Mouse (Mus musculus): ENCODE data around the gene Trpc4.

Gene Trpc4

GRCm38 (mm10) chr3:54155639-54156315 lies at the start of gene Trpc4:
TSS of gene Trpc4 (plus strand) at chr3:54156035.
- DNase-seq, result no peak

GRCm38 (mm10) chr3:54111489-54111888 lies 44.3 kb upstream of the Trpc4 start:
- no peak for DNase-seq

DNA sequence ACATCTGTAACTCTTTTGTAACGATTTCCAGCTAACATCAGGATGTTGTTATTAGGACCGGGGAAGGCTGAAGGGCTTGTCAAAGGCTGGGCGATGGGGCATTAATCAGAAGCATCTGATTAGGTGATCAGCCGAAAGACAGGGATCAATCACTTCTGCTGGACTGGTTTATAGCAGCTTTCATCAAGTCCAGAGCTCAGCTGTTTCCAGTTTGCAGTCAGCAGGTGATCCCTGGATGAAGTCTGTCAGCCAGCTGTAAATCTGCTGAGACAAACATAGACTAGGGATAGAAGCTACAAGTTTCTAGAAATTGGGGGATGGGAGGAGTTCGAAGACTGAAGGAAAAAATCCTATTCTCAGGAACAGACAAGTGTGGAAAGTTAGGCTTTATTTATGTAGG lies 20.5 kb upstream of the Trpc4 start:
- no peak for DNase-seq

DNA sequence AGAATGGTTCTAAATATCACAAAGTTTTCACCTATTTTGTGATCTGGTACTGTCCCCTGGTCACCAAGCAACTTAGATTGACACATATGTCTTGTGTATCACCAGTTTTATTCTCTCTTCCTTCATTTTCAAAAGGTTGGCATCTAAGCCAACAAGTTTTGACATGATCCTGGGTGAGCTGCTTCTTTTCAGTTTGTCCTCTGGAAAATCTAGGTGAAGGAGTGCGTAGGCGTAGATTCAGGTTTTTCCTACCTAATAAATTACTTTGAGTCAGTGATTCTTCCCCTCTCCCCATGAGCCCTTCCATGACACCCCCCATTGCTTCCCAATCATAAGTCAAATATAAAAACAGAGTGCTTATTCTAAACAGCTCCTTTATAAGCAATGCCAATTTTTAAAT lies 14.5 kb upstream of the Trpc4 start:
- no peak for DNase-seq

DNA sequence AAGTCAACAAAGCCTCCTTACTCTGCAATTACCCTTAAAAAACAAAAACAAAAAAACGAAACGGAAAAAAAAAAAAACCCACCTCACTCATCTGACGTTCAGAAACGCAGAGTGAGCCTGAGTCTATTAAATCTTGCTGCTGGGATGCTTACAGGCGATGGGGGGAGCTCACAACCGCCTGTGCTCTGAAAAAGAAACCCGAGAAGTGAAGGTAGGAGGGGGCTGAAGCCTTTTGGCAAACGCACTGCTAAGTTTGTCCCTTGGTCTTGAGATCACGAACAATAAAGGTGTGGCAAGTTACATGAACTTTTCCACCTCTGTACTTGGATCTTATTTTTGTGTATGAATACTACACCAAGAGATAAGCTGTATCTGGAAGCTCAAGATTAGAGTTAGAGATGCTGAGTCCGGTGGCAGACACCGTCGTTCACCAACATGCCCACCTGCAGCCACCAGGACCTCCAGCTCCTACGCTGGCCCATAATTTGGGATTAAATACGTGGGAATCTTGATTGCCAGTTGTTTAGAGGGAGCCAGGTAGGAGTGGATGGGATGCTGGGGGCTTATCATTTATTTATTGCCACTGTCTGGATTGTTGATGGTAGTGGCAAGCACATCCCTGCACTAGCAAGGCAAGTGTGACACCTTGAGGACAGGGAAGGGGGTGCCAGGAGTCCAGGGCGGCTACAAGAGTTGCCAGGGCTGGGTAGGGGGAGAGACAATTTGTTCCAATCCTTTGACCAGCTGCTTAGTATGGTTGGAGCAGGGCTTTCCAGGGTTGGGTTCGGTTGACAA lies 794 bp upstream of the Trpc4 start:
- no peak for DNase-seq

GRCm38 (mm10) chr3:54156316-54157000 lies 623 bp downstream of the Trpc4 start:
- no peak for DNase-seq

DNA sequence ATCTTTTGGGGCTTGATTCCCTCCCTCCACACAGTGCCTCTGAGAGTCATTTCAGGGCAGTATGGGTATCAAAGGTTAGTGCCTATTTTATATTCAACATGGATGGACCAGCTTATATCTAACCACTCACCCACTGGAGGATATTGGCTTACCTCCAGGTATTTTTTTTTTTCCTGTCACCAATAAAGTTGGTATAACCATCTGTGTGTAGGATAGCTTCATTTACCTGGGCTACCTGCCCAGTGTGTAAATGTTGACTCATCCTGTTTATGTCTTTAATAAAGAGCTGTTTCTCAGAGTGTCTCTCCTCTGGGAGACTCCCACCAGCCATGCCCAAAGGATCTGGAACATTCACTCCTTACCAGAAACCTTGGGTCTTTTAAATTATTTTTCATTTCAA lies 14.9 kb downstream of the Trpc4 start:
- DNase-seq, result no peak

DNA sequence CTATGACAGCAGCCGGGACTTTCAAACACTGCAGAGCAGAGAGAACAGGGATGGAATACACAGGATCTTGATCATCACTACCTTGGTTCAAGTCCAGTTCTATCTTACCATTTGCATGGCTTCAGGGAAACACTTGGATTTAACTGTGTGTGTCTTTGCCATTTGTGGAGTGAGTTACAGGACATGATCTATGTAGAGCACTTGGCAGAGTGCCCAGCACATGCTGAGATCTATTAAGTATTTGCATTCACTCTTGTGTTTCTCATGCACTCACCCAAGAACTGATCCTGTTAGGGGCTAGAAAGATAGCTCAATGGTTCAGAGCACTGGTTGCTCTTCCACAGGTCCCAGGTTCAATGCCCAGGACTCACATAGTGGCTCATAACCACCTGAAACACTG lies 21.5 kb downstream of the Trpc4 start:
- no peak for DNase-seq

DNA sequence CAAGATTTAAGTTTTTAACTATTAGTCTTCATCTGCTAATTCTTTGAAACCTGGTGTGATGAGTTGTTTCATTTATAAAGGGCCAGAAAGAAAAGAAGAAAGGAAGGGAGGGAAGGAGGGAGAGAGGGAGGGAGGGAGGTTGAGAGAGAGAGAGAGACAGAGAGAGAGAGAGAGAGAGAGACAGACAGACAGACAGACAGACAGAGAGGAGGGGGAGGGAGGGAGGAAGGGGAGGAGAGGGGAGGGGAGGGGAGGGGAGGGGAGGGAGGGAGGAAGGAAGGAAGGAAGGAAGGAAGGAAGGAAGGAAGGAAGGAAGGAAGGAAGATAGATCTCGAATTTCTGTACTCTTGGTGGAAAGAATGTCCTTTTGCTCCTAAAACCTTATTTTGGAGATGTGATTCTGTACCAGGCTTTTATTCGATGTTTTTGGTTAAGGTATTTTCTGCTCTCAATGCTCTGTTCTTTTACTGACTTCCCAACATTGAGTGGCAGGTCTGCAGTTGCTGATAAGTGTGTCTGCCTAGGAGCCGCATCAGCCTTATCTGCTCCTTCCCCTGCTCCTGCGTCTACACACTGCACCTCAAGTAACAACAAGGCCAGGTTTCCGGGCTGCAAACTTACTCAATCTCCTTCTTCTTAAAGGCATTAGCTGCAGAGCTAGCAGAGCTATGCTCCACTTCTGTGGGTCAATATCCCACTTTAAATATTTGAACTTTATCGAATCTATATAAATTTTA lies 35.3 kb downstream of the Trpc4 start:
- no peak for DNase-seq

GRCm38 (mm10) chr3:54201231-54201630 lies 45.4 kb downstream of the Trpc4 start:
- no peak for DNase-seq

GRCm38 (mm10) chr3:54204386-54204785 lies 48.6 kb downstream of the Trpc4 start:
- DNase-seq, result no peak

GRCm38 (mm10) chr3:54210112-54210511 lies 54.3 kb downstream of the Trpc4 start:
- no peak for DNase-seq

DNA sequence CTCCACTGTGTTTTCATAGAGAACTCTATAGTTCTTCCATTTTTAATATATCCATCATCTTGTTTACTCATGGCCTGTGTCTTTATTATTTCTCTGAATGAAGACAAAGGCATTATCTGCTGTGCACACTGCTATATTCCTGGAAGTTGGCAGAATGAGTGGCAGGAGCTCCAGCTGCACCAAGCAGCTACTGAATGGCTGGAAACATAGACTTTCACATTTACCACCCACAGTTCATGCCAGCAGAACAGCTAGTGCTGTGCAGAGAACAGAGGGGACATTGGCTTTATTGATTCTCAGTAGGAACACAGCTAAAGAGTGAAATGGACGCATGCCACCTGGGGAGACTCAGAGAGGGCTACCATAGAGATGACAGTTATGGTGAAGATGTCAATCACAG lies 55.6 kb downstream of the Trpc4 start:
- DNase-seq, result no peak

DNA sequence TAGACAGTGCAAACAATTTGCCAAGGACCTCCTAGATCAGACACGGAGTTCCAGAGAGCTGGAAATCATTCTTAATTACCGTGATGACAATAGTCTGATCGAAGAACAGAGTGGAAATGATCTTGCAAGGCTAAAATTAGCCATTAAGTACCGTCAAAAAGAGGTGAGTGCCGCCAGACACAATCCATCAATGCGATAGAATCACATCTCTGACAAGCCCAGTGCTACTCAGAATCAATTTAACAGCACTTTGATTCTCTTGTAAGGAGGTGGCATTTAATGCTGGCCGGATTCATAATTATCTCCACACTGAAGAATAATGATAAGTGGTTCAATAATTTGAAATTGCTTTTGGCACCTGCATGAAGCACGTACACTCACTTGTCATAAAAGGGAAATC lies 66.7 kb downstream of the Trpc4 start:
- no peak for DNase-seq

DNA sequence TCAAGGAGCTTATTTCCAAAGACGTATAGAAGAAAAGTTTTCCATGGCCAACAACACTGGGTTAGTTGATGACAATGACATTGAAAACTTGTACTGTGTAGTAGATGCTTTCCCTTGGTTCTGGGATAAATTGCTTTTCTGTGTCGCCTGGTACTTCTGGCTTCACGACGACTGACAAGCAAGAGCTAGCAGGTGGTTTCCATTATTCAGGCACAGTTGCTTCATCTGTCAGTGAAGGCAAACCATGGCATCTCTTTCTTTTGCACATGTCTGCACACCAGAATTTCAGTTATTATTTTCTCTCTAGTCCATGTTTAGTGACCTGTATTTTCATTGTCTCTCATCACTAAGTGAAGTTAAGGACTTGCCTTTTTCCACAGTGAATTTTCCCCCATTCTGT lies 72.6 kb downstream of the Trpc4 start:
- no peak for DNase-seq

GRCm38 (mm10) chr3:54238891-54239290 lies 83.1 kb downstream of the Trpc4 start:
- no peak for DNase-seq

DNA sequence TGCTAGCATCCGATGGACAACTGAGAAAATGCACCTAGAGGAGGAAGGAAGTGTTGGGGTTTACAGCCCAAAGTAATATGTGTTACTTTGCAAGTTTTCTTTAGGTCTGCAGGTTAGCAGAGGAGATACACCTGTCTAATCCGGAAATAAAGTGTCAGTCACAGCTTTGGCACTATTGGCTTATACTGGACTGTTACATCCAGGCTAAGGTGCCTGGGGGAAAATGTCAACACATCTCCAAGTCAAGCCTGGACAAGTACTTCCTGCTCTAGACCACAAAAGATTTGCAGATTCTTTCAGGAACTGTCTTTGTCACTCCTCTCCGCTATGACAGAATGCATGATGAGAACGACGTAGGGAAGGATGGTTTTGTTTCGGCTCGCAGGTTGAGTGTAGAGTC lies 83.6 kb downstream of the Trpc4 start:
- DNase-seq, result no peak

- no peak for DNase-seq
Observed at GRCm38 (mm10) chr3:54243136-54243535, 87.3 kb downstream of the Trpc4 start.

DNA sequence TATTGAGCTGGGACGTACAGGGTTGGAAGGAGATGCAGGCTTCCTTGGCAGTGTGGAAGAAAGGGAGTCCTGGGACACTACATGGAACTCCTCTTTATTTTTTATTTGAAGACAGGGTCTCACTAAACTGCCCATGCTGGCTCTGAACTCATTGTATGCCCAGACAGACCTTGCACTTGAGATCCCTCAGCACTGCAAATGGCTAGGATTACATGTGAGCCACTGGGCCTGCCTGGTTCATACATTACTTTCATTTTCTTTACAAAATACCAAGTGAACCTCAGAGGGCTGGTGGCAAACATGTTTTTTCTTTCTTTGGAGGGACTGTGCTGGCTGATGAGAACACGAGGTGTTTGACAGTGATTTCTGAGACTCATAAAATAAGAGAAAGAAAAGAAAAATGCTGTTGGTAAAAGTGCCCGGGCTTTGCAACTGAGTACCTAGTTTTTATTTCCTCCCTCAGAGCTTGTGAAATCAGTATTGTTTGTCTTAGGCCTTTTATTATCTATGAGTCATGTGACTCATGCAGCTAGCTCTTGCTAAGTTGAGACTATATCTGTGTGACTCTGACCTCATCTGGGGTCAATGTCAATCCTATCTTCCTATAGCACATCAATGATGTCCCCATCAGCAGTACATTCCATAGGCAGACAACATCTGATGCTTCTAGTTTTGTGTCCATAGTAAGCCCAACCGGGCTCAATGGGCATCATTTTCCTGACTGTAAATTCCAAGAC lies 89.1 kb downstream of the Trpc4 start:
- DNase-seq, result no peak

GRCm38 (mm10) chr3:54246416-54246815 lies 90.6 kb downstream of the Trpc4 start:
- DNase-seq, result no peak

GRCm38 (mm10) chr3:54249311-54249710 lies 93.5 kb downstream of the Trpc4 start:
- no peak for DNase-seq

GRCm38 (mm10) chr3:54266943-54267342 lies 111.1 kb downstream of the Trpc4 start:
- DNase-seq, result no peak

- DNase-seq, result no peak
Observed at GRCm38 (mm10) chr3:54269180-54269579, 113.3 kb downstream of the Trpc4 start.

Measured in thymus, postnatal 36 days (tissue).